Mouse (Mus musculus): Measurements from ENCODE around the gene Nt5e. TPM values are rescaled to one million over a fixed set of nuclear protein-coding genes. Genes with fewer than 3 reads are reported as not detected.
A peak's percentile ranks its signal among the peaks of the same experiment; 100 is the strongest.

Gene Nt5e
- polyA plus RNA-seq, 1 experiment from 2014 or later: 4.3 TPM

DNA sequence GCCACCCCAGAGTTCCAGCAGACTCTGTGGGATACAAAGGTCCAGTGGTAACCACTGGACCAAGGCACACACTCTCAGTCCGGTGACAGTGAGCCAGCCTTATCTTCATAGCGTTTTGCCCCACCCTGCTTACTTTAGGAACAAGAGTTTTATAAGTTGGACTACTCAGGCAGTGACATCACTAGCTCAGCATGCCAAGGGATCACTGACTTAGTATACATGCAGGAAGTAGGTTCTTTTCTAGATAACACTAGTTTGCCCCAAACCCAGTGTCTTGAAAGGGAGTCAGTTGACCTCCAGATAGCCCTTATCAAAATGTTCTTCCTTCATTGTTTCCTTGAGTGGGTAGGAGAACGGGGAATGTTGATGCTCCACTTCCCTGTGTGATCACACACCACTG lies 2.4 kb upstream of the Nt5e start:
- no peak for ATAC-seq (replicated peaks; ENCODE audit: low FRiP score, low read depth)
- DNase-seq (ENCODE audit: low spot score): no peak
- H3K4me2 ChIP-seq (ENCODE audit: low read length): no peak overlapping the region
- TF ChIP-seq CTCF (IDR thresholded peaks at IDR 0.05; ENCODE audit: low read depth): no peak
- H3K27me3 ChIP-seq (ENCODE audit: insufficient read depth, low read length): no peaks in the 10 kb centered on the region
- no peak overlapping the region for H3K4me3 ChIP-seq (replicated peaks; ENCODE audit: low read depth, low read length)
- no peak overlapping the region for H3K9ac ChIP-seq (ENCODE audit: low read depth, low read length)
- 0 out of 2 replicates have a peak, but pooled peaks cover 3% of the 10 kb centered on the region for H3K4me1 ChIP-seq (replicated peaks; ENCODE audit: insufficient read depth, low read length)
- no peaks in the 10 kb centered on the region for H3K36me3 ChIP-seq (ENCODE audit: insufficient read depth, low read length)
- no peaks in the 10 kb centered on the region for H3K9me3 ChIP-seq (replicated peaks; ENCODE audit: low read length)
- no peak overlapping the region for H3K27ac ChIP-seq
- WGBS: 79% methylated on average over 3 of the region's 3 CpGs

DNA sequence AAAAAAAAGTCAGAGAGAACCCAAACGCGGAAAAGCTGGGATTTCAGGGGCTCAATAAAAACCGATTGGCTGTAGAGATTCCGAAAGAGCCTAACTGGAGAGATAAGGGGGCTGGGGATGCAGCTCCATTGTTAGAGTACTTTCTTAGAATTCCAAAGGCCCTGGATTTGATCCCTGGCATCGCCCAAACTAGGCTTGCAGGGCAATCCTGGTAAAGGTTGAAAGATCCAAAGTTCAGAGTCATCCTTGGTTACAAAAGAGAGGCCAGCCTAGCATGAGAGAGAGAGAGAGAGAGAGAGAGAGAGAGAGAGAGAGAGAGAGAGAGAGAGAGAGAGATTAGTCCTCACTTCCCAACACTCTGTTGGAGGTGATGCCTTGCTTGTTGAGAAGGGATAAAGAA lies 1.7 kb downstream of the Nt5e start:
- WGBS: 41% methylated on average over 5 of the region's 5 CpGs
- Histone ChIP-seq H3K9me3 (replicated peaks; ENCODE audit: low read length) (no peaks in the 10 kb centered on the region), H3K27ac (no peak overlapping the region), H3K4me1 (replicated peaks; ENCODE audit: insufficient read depth, low read length) (0 out of 2 replicates have a peak, but pooled peaks cover 3% of the 10 kb centered on the region), H3K27me3 (ENCODE audit: insufficient read depth, low read length) (no peaks in the 10 kb centered on the region), H3K36me3 (ENCODE audit: insufficient read depth, low read length) (no peaks in the 10 kb centered on the region), H3K9ac (ENCODE audit: low read depth, low read length) (no peak overlapping the region), H3K4me2 (ENCODE audit: low read length) (peak overlapping the region; percentile 86; the same call in 1 of the 2 replicates), H3K4me3 (replicated peaks; ENCODE audit: low read depth, low read length) (no peak overlapping the region)
- TF ChIP-seq CTCF (IDR thresholded peaks at IDR 0.05; ENCODE audit: low read depth): no peak
- no peak for ATAC-seq (replicated peaks; ENCODE audit: low FRiP score, low read depth)
- DNase-seq (ENCODE audit: low spot score): no peak

DNA sequence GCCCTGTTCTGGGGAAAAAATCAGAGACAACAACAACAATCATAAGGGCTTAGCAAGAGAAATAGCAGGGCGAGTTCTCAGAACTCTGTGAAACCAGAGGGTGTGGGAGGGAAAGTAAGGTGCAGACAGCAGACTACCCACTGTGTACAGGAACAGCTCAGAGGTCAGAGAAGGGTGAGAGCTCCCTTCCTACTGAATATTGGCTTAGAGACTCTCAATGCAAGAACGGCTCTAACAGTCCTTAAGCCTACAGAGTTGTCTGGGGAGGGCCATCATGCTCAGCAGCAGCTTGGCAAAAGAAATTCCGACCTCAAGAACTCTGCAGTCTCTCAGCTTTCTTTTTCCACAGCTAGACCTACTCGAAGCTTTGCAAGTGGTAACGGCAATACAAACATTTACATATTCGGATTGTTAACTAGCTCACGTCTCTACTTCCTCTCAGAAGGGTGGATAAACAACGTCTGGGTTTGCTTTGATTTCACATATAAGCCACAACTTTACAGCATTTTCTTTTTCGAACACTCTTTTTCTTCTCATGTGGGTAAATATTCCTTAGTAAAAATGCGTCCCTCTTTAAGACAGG lies 2.3 kb downstream of the Nt5e start:
- WGBS: 39% methylated on average over 10 of the region's 10 CpGs
- no peak overlapping the region for H3K4me2 ChIP-seq (ENCODE audit: low read length)
- no peak overlapping the region for H3K4me3 ChIP-seq (replicated peaks; ENCODE audit: low read depth, low read length)
- H3K27ac ChIP-seq: no peak overlapping the region
- H3K9me3 ChIP-seq (replicated peaks; ENCODE audit: low read length): no peaks in the 10 kb centered on the region
- H3K36me3 ChIP-seq (ENCODE audit: insufficient read depth, low read length): no peaks in the 10 kb centered on the region
- no peaks in the 10 kb centered on the region for H3K27me3 ChIP-seq (ENCODE audit: insufficient read depth, low read length)
- no peak for TF ChIP-seq CTCF (IDR thresholded peaks at IDR 0.05; ENCODE audit: low read depth)
- H3K9ac ChIP-seq (ENCODE audit: low read depth, low read length): no peak overlapping the region
- DNase-seq (ENCODE audit: low spot score) (no peak), ATAC-seq (replicated peaks; ENCODE audit: low FRiP score, low read depth) (no peak)
- 0 out of 2 replicates have a peak, but pooled peaks cover 3% of the 10 kb centered on the region for H3K4me1 ChIP-seq (replicated peaks; ENCODE audit: insufficient read depth, low read length)

GRCm38 (mm10) chr9:88330316-88330715 lies 3.3 kb downstream of the Nt5e start:
- no peak overlapping the region for H3K27ac ChIP-seq
- no peak for TF ChIP-seq CTCF (IDR thresholded peaks at IDR 0.05; ENCODE audit: low read depth)
- no peak for ATAC-seq (replicated peaks; ENCODE audit: low FRiP score, low read depth)
- no peaks in the 10 kb centered on the region for H3K9me3 ChIP-seq (replicated peaks; ENCODE audit: low read length)
- no peak overlapping the region for H3K9ac ChIP-seq (ENCODE audit: low read depth, low read length)
- H3K36me3 ChIP-seq (ENCODE audit: insufficient read depth, low read length): no peaks in the 10 kb centered on the region
- H3K27me3 ChIP-seq (ENCODE audit: insufficient read depth, low read length): no peaks in the 10 kb centered on the region
- DNase-seq (ENCODE audit: low spot score): no peak
- H3K4me1 ChIP-seq (replicated peaks; ENCODE audit: insufficient read depth, low read length): 0 out of 2 replicates have a peak, but pooled peaks cover 3% of the 10 kb centered on the region
- H3K4me2 ChIP-seq (ENCODE audit: low read length): no peak overlapping the region
- H3K4me3 ChIP-seq (replicated peaks; ENCODE audit: low read depth, low read length): no peak overlapping the region
- WGBS: 70% methylated on average over 3 of the region's 3 CpGs

- no peaks in the 10 kb centered on the region for H3K36me3 ChIP-seq (ENCODE audit: insufficient read depth, low read length)
- no peaks in the 10 kb centered on the region for H3K9me3 ChIP-seq (replicated peaks; ENCODE audit: low read length)
- WGBS: 48% methylated on average over 3 of the region's 3 CpGs
- H3K27me3 ChIP-seq (ENCODE audit: insufficient read depth, low read length): no peaks in the 10 kb centered on the region
- TF ChIP-seq CTCF (IDR thresholded peaks at IDR 0.05; ENCODE audit: low read depth): no peak
- 0 out of 2 replicates have a peak, but pooled peaks cover 3% of the 10 kb centered on the region for H3K4me1 ChIP-seq (replicated peaks; ENCODE audit: insufficient read depth, low read length)
- H3K9ac ChIP-seq (ENCODE audit: low read depth, low read length): no peak overlapping the region
- DNase-seq (ENCODE audit: low spot score) (no peak), ATAC-seq (replicated peaks; ENCODE audit: low FRiP score, low read depth) (no peak)
- H3K27ac ChIP-seq: no peak overlapping the region
- H3K4me3 ChIP-seq (replicated peaks; ENCODE audit: low read depth, low read length): no peak overlapping the region
- H3K4me2 ChIP-seq (ENCODE audit: low read length): no peak overlapping the region
These were observed 5.5 kb downstream of the Nt5e start for GRCm38 (mm10) chr9:88332447-88332846.

DNA sequence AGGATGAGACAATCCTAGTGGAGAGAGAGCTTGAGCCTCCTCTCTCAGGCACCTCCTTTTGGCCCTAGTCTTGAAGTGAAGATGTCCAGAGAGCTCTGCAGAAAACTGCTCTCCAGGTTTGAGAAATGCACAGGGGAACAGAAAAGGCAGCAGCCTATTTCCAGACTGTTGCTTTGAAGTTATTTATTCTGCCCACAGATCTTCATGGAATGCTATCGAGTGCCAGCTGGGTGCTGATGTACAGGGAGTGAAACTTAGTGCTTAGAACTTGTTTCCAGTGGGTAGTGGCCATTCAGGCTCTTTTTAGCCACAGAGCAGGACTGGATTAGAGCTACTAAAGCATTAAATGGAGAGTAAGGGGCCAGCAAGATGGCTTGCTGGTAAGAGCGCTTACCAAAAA lies 8.8 kb downstream of the Nt5e start:
- no peaks in the 10 kb centered on the region for H3K9me3 ChIP-seq (replicated peaks; ENCODE audit: low read length)
- H3K4me1 ChIP-seq (replicated peaks; ENCODE audit: insufficient read depth, low read length): no peaks in the 10 kb centered on the region
- H3K27ac ChIP-seq: no peak overlapping the region
- no peaks in the 10 kb centered on the region for H3K36me3 ChIP-seq (ENCODE audit: insufficient read depth, low read length)
- no peak for TF ChIP-seq CTCF (IDR thresholded peaks at IDR 0.05; ENCODE audit: low read depth)
- no peak overlapping the region for H3K9ac ChIP-seq (ENCODE audit: low read depth, low read length)
- H3K4me3 ChIP-seq (replicated peaks; ENCODE audit: low read depth, low read length): no peak overlapping the region
- no peak for ATAC-seq (replicated peaks; ENCODE audit: low FRiP score, low read depth)
- no peaks in the 10 kb centered on the region for H3K27me3 ChIP-seq (ENCODE audit: insufficient read depth, low read length)
- WGBS: 38% methylated on average over 1 of the region's 2 CpGs
- no peak overlapping the region for H3K4me2 ChIP-seq (ENCODE audit: low read length)
- DNase-seq (ENCODE audit: low spot score): no peak

GRCm38 (mm10) chr9:88340819-88341218 lies 13.8 kb downstream of the Nt5e start:
- ATAC-seq (replicated peaks; ENCODE audit: low FRiP score, low read depth): no peak
- Histone ChIP-seq H3K27ac (no peak overlapping the region), H3K27me3 (ENCODE audit: insufficient read depth, low read length) (no peaks in the 10 kb centered on the region), H3K4me3 (replicated peaks; ENCODE audit: low read depth, low read length) (no peak overlapping the region), H3K4me1 (replicated peaks; ENCODE audit: insufficient read depth, low read length) (no peaks in the 10 kb centered on the region), H3K9ac (ENCODE audit: low read depth, low read length) (no peak overlapping the region), H3K36me3 (ENCODE audit: insufficient read depth, low read length) (no peaks in the 10 kb centered on the region), H3K4me2 (ENCODE audit: low read length) (no peak overlapping the region), H3K9me3 (replicated peaks; ENCODE audit: low read length) (no peaks in the 10 kb centered on the region)
- DNase-seq (ENCODE audit: low spot score): no peak
- 84% methylated on average over 3 of the region's 3 CpGs for WGBS
- TF ChIP-seq CTCF (IDR thresholded peaks at IDR 0.05; ENCODE audit: low read depth): no peak
